Mouse (Mus musculus): ENCODE results near the gene Klf14.

GRCm38 (mm10) chr6:30939264-30939663, 19.6 kb downstream of the Klf14 start:
- TF ChIP-seq CTCF (IDR thresholded peaks at IDR 0.05; ENCODE audit: insufficient read depth, low read length), result no peak
- TF ChIP-seq POLR2A (IDR thresholded peaks at IDR 0.05; ENCODE audit: borderline replicate concordance, extremely low read depth, low read depth, low read length), result no peak

Data from lung, adult 2 months (tissue).